Mouse (Mus musculus): Measurements from ENCODE around the gene Lrmda.

- TF ChIP-seq CTCF (conservative IDR thresholded peaks at IDR 0.05; ENCODE audit: low read length) (no peak), NANOG (IDR thresholded peaks at IDR 0.05; ENCODE audit: borderline replicate concordance, low read length) (no peak)
Measured at GRCm38 (mm10) chr14:23057228-23057976, 1037.9 kb downstream of the Lrmda start.
